Mouse (Mus musculus) kidney, adult 9 months (tissue): ENCODE measurements around the gene 4930519G04Rik.
"Not testable (repeated sequence)": the region's sequence is repeated elsewhere in the genome, so short reads cannot be mapped to it uniquely, and the experiment has no call there.

Source experiments
- DNase-seq: peaks from one replicate; pipeline ENCODE4 v3.0.0; 2022

The 4930519G04Rik gene

GRCm38 (mm10) chr5:114915854-114916253 lies 62.4 kb downstream of the 4930519G04Rik start:
- DNase-seq = no peak

DNA sequence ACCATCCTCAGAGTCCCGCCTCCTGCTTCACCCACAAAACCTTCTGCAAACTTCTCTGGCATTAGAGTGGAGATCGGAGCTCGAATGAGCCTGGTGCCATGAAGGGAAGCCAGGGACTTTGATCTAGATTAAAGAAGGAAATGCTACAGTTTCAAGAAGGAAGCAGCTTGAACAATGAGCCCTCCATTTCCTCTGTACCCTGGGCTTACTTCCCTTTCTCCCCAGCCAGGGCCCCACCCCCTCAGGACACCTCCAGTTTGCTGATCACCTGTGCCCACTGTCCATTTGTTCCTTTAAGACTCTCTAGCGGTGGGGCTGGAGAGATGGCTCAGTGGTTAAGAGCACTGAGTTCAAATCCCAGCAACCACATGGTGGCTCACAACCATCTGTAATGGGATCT lies 63.3 kb downstream of the 4930519G04Rik start:
- no peak for DNase-seq

GRCm38 (mm10) chr5:114917357-114917756 lies 63.9 kb downstream of the 4930519G04Rik start:
- not testable (repeated sequence) for DNase-seq

GRCm38 (mm10) chr5:114921551-114922365 lies 68.3 kb downstream of the 4930519G04Rik start:
- DNase-seq = peak; percentile 66

DNA sequence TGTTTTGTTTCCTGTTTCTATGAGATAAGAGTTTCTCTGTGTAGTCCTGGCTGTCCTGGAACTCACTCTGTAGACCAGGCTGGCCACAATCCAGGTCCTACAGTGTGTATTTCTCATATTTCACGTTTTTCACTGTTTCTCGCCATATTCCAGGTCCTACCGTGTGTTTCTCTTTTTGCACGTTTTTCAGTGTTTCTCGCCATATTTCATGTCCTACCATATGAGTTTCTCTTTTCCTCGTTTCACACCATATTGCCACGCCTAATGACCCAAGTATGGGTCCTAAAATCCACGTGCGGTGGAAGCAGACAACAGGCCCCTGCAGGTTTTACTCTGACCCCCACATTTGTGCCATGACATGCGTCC lies 68.9 kb downstream of the 4930519G04Rik start:
- DNase-seq = no peak

DNA sequence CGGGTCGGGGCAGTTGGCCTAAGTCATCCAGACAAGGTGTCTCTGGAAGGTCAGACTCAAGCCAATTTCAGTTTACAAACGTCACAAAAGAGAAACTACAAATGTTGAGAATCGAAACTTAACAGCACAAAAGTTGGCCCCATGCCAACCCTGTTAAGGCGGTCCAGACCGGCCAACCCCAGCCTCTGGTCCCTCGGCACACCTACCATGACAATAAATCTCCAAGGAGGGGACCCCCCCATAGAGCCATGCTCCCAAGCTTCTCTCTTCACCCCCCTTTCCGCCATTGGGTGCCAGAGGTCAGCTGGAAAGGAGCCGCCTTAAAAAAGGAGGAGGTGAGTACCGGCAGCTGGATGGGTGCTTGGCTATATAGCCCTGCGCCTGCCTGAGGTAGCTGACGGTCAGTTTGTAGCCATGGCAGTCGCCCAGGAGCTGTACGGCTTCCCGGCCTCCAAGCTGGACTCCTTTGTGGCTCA lies 69.6 kb downstream of the 4930519G04Rik start, which contains the start of gene Oasl1:
Gene Oasl1, plus strand, starts transcription at position 243 of the 476 bp plus-strand sequence.
- peak; percentile 70 for DNase-seq

DNA sequence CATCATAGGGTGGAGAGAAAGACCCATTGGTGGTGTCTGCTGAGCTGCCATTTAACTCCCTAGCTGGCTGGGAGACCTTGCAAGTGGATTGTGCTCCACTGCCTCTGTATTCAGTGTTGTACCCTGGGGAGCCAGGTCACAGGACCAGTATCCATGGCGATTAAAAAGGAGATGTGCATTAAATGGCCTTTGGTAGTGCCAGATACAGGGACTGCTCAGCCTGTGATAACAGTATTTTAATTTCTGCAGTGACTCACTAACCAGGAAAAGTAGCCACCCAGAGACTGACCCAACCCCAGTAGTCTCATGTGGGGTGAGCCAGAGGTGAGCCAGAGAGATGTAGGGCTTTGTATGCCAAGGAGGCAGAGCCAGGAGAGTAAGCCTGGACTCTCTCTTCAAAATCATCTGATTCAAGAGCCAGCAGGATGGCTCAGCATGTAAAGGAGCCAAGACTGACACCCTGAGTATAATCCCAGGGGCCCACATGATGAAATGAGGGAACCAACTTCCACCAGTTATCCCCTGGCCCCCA lies 72.8 kb downstream of the 4930519G04Rik start:
- no peak for DNase-seq

GRCm38 (mm10) chr5:114926753-114927152 lies 73.3 kb downstream of the 4930519G04Rik start:
- no peak for DNase-seq

DNA sequence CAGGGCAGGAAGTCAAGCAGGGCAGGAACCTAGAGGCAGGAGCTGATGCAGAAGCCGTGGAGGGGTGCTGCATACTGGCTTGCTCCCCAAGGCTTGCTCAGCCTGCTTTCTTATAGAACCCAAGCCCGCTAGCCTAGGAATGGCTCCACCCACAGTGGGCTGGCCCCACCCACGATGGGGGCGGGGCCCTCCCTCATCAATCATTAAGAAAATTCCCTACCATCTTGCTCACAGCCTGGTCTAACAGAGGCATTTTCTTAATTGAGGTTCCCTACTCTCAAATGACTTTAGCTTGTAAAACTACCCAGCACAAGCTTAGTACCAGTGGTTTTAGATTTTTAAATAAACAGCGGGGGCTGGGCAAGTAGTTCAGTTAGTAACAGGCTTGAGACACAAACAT lies 78.2 kb downstream of the 4930519G04Rik start:
- DNase-seq = no peak

- peak; percentile 66 for DNase-seq
Measured at GRCm38 (mm10) chr5:114933206-114933605, 79.7 kb downstream of the 4930519G04Rik start.
